Mouse (Mus musculus) liver, embryonic 12.5 days (tissue): ENCODE data around the gene Garem2. TPM values are rescaled to one million over a fixed set of nuclear protein-coding genes. Genes with fewer than 3 reads are reported as not detected.

ENCODE experiments used
- ATAC-seq: fragments of 200-750 bp; cut with Nextera tagmentation; 2 replicates; pipeline ENCODE4 v1.8.0; 2017; ENCODE audit warnings: moderate number of reproducible peaks, mild to moderate bottlenecking, moderate library complexity
- H3K27ac ChIP-seq: fragments of 300-500 bp; sonication (generic); 2 replicates; pipeline ENCODE4 v1.5.1; 2016; ENCODE audit warnings: mild to moderate bottlenecking
- H3K27me3 ChIP-seq: fragments of 300-500 bp; sonication (generic); replicated peaks from 2 replicates; pipeline ENCODE4 v1.6.1; 2016; ENCODE audit warnings: mild to moderate bottlenecking, moderate library complexity
- H3K36me3 ChIP-seq: fragments of 300-500 bp; sonication (generic); 2 replicates; pipeline ENCODE4 v1.6.1; 2016; ENCODE audit warnings: mild to moderate bottlenecking, moderate library complexity
- H3K4me1 ChIP-seq: fragments of 300-500 bp; sonication (generic); 2 replicates; pipeline ENCODE4 v1.6.1; 2016
- H3K4me2 ChIP-seq: fragments of 300-500 bp; sonication (generic); 2 replicates; pipeline ENCODE4 v1.6.1; 2016; ENCODE audit warnings: mild to moderate bottlenecking, moderate library complexity
- H3K4me3 ChIP-seq: fragments of 300-500 bp; sonication (generic); 2 replicates; pipeline ENCODE4 v1.5.1; 2016; ENCODE audit warnings: mild to moderate bottlenecking, moderate library complexity
- H3K9ac ChIP-seq: fragments of 300-500 bp; sonication (generic); 2 replicates; pipeline ENCODE4 v1.6.1; 2016; ENCODE audit warnings: mild to moderate bottlenecking, moderate library complexity
- H3K9me3 ChIP-seq: fragments of 300-500 bp; sonication (generic); replicated peaks from 2 replicates; pipeline ENCODE4 v1.6.1; 2016; ENCODE audit warnings: mild to moderate bottlenecking, moderate library complexity
- WGBS: fragments of 180-500 bp; shearing (Covaris S2); methylation state at CpG from one replicate; pipeline ENCODE4 v1.1.7; 2016; ENCODE audit not compliant: insufficient replicate concordance; 5-methylcytosine and 5-hydroxymethylcytosine counted together
- polyA plus RNA-seq: library from polyadenylated mRNA; unstranded; fragments of >200 nt; fragmentation: Nextera tagmentation; extraction: Ambion mirVana; gene quantifications from 2 replicates; pipeline ENCODE4 v1.2.1, GENCODE M21; 2016

Garem2 gene
- polyA plus RNA-seq, 1 experiment from 2014 or later: 0.08 TPM

DNA sequence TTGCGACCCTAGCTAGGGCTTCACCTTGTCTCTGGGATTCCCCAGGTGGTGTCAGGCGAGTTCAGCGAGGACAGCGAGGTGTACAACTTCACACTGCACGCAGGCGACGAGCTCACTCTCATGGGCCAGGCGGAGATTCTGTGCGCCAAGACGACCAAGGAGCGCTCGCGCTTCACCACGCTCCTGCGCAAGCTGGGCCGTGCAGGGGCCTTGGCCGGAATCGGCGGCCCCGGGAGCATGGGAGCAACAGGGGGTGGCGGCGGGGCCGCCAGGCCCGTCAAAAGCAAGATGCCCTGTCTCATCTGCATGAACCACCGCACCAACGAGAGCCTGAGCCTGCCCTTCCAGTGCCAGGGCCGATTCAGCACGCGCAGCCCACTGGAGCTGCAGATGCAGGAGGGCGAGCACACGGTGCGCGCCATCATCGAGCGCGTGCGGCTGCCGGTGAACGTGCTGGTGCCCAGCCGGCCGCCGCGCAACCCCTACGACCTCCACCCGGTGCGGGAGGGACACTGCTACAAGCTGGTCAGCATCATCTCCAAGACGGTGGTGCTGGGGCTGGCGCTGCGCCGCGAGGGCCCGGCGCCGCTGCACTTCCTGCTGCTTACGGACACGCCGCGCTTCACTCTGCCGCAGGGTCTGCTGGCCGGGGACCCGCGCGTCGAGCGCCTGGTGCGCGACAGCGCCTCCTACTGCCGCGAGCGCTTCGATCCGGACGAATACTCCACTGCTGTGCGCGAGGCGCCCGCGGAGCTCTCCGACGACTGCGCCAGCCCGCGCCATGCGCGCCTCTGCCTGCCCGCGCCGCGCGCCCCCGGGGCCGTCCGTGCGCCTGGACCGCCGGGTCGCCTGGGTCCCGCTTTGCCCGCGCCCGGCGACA is 9.2 kb downstream of the Garem2 start:
- Histone ChIP-seq H3K4me1 (peaks cover 31% of the 10 kb centered on the region), H3K4me2 (peak overlapping the region; percentile 77), H3K27me3 (peaks cover 77% of the 10 kb centered on the region), H3K36me3 (peaks cover 18% of the 10 kb centered on the region), H3K9me3 (no peaks in the 10 kb centered on the region), H3K27ac (no peak overlapping the region), H3K9ac (no peak overlapping the region), H3K4me3 (peak overlapping the region; percentile 52)
- under 1% methylated on average over 102 of the region's 103 CpGs for WGBS
- ATAC-seq: peak; percentile 35; the same call in 1 of the 2 replicates

DNA sequence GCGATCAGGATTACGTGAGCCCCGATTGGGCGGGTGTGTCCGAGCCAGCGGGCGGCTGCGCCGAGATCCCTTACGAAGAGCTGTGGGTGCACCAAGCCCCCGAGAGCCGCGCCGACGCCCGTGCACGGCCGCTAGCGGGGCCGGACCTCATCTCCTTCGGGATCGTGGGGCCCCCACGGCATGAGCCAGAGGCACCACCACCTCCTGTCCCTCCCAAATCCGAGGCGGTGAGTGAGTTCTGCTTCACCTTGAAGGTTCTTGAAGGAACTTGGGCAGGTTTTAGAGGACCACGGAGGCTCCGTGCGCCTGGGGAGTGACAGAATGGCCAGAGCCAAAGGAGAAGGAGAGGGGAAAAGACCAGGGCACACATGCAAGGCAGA is 9.8 kb downstream of the Garem2 start:
- Histone ChIP-seq H3K4me1 (peaks cover 31% of the 10 kb centered on the region), H3K9ac (no peak overlapping the region), H3K9me3 (no peaks in the 10 kb centered on the region), H3K4me3 (peak overlapping the region; percentile 52), H3K4me2 (peak overlapping the region; percentile 77), H3K27ac (no peak overlapping the region), H3K36me3 (peaks cover 25% of the 10 kb centered on the region), H3K27me3 (peaks cover 71% of the 10 kb centered on the region)
- ATAC-seq: no peak
- WGBS: 1% methylated on average over 28 of the region's 28 CpGs

DNA sequence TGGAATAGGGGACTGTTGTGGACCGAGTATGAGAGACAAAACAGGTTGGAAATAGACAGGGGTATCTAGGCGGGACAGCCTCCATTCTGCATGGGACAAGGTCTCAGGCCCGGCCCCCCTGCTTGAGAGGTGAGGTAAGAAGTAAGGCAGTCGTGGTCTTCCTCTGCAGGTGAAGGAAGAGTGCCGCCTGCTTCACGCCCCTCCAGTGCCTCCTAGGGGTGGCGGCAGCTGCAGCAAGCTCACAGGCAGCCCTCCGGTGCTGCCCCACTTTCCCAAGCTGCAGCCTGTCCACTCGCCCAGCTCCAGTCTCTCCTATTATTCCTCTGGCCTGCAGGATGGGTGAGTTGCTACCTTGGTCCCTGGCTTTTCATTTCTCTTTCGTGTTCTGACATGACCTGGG is 10.8 kb downstream of the Garem2 start:
- H3K36me3 ChIP-seq: peaks cover 34% of the 10 kb centered on the region
- no peak overlapping the region for H3K4me3 ChIP-seq
- H3K9me3 ChIP-seq: no peaks in the 10 kb centered on the region
- H3K4me1 ChIP-seq: peaks cover 23% of the 10 kb centered on the region
- no peak for ATAC-seq
- H3K4me2 ChIP-seq: no peak overlapping the region
- H3K27ac ChIP-seq: no peak overlapping the region
- H3K9ac ChIP-seq: no peak overlapping the region
- peaks cover 62% of the 10 kb centered on the region for H3K27me3 ChIP-seq
- 29% methylated on average over 10 of the region's 10 CpGs for WGBS

DNA sequence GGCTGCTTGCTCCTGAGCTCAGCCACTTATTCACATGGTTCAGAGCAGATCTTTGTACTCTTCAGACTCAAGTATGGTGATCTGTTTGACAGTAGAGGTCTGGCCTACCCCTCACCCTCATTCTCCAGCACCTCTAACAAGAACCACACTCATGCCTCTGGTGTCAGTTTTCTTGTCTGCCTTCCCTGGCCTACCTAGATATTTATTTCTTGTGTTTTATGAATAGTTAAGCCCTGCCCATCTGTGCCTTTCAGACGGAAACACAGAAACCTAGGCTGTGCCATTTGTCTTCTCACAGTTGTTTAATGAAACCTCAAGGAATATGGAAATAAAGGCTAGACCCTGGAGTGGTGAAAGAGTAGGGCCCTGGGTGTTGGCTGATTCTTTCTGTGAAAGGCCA is 13.1 kb downstream of the Garem2 start:
- 81% methylated on average over 1 of the region's 1 CpGs for WGBS
- Histone ChIP-seq H3K4me3 (no peak overlapping the region), H3K9ac (no peak overlapping the region), H3K27ac (no peak overlapping the region), H3K4me2 (no peak overlapping the region), H3K27me3 (peaks cover 39% of the 10 kb centered on the region), H3K9me3 (no peaks in the 10 kb centered on the region), H3K36me3 (peaks cover 57% of the 10 kb centered on the region), H3K4me1 (peaks cover 13% of the 10 kb centered on the region; the same call in 1 of the 2 replicates)
- no peak for ATAC-seq

DNA sequence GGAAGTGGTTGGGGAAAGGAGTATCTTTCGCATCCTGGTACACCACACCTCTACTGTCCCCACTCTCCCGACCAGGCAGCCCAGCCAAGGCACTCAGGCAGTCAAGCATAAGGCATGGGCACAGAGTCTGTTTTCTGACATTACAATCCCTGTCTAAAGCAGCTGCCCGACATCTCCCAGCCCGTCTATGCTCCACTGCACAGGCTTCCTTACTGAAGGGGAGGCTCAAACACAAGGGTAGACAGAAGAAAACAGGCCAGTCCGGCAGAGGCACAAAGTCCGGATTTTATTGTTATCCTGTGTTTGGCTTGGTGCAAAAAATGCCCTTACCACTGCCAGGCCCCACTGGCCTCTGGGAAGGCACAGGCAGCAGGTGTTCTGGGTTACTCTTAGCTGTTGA is 14.2 kb downstream of the Garem2 start:
- Histone ChIP-seq H3K27me3 (peaks cover 27% of the 10 kb centered on the region), H3K4me2 (no peak overlapping the region), H3K4me3 (no peak overlapping the region), H3K9ac (no peak overlapping the region), H3K36me3 (peaks cover 69% of the 10 kb centered on the region), H3K9me3 (no peaks in the 10 kb centered on the region), H3K27ac (no peak overlapping the region), H3K4me1 (peaks cover 7% of the 10 kb centered on the region; the same call in 1 of the 2 replicates)
- ATAC-seq: no peak
- WGBS: 86% methylated on average over 6 of the region's 6 CpGs

DNA sequence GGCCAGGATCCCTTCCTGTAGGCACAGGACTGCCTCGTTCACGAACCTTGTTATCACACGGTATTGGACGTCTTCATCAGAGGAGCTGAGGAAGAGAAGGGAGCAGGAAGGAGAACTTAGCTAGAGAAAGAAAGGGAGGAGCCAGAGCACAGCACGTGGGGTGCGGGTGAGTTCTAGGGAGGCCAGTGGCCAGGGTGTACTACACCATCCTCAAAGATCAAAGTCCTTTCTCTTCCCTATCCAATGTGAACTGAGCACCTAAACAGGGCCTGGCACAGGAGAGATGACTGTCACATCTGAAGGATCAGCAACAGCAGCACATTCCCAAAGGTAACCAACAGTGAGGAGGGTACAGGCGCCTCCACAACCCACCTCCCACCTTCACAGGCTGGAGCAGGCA is 15.1 kb downstream of the Garem2 start:
- Histone ChIP-seq H3K9me3 (no peaks in the 10 kb centered on the region), H3K4me3 (no peak overlapping the region), H3K4me2 (no peak overlapping the region), H3K27ac (no peak overlapping the region), H3K4me1 (no peaks in the 10 kb centered on the region), H3K9ac (no peak overlapping the region), H3K36me3 (peaks cover 78% of the 10 kb centered on the region), H3K27me3 (peaks cover 18% of the 10 kb centered on the region)
- ATAC-seq: no peak
- 75% methylated on average over 7 of the region's 7 CpGs for WGBS

DNA sequence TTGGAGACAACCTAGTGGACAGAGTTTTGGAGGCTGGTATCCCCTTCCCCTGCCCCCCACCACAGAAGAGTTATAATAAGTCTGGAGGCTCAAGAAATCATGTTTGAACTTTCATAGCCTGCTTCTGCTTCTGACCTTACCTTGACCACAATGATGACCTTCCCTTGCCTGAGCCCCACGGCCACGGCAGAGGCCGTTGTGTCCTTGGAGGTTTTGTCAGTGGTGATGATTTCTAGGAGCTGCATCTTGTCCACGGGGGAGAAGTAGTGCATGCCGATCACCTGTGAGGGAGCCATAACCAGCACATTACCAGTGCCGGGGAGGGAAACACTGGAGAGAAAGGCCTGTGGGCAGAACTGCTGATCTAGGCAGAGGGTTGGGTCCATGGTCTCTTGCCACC is 17.5 kb downstream of the Garem2 start:
- ATAC-seq: no peak
- Histone ChIP-seq H3K9me3 (no peaks in the 10 kb centered on the region), H3K36me3 (peaks cover 96% of the 10 kb centered on the region), H3K4me1 (no peaks in the 10 kb centered on the region), H3K27me3 (no peaks in the 10 kb centered on the region), H3K4me2 (no peak overlapping the region), H3K27ac (no peak overlapping the region), H3K9ac (no peak overlapping the region), H3K4me3 (no peak overlapping the region)
- 86% methylated on average over 6 of the region's 6 CpGs for WGBS

DNA sequence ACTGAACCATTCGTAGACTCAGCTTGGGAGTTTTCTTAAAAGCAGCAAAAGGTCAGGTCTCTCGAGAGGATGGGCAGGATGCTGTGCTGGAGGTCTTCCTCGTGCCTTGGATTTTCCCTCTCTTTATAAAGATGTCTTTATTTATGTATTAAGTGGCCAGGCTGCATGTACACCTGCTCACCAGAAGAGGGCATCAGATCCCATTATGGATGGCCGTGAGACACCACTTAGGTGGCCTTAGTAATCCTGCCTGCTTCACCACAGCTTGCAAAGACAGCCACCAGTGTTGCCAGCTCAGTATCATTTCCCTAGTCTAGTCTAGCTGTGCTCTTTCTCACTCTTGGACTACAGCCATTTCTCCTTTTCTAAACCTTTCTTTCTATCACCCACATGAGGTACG is 20.6 kb downstream of the Garem2 start:
- H3K36me3 ChIP-seq: peaks cover 98% of the 10 kb centered on the region
- H3K27ac ChIP-seq: no peak overlapping the region
- no peaks in the 10 kb centered on the region for H3K4me1 ChIP-seq
- no peak for ATAC-seq
- no peak overlapping the region for H3K4me2 ChIP-seq
- no peaks in the 10 kb centered on the region for H3K27me3 ChIP-seq
- H3K4me3 ChIP-seq: no peak overlapping the region
- no peaks in the 10 kb centered on the region for H3K9me3 ChIP-seq
- whole genome bisulfite sequencing: 53% methylated on average over 5 of the region's 5 CpGs
- H3K9ac ChIP-seq: no peak overlapping the region

DNA sequence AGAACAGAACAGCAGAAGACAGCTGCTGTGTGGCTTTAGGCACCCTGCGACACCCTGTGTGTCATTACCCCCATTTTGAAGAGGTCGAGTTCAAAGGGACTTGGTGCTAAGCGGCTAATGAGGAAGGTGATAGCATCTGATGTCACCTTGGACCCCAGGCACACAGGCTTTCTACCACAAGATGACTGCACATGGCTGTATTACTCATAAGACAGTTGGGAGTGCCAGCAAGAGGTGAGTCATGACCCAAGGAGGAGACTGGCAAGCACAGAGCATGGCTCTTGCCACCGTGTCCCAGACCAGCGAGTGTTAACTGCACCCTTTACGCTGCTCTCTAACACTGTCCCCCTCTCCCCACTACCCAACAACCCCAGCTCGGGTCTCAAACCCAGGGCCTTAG is 21.8 kb downstream of the Garem2 start:
- 83% methylated on average over 7 of the region's 7 CpGs for WGBS
- Histone ChIP-seq H3K9me3 (no peaks in the 10 kb centered on the region), H3K4me3 (no peak overlapping the region), H3K36me3 (peaks cover 93% of the 10 kb centered on the region), H3K27me3 (no peaks in the 10 kb centered on the region), H3K9ac (no peak overlapping the region), H3K27ac (no peak overlapping the region), H3K4me2 (no peak overlapping the region), H3K4me1 (no peaks in the 10 kb centered on the region)
- ATAC-seq: no peak

DNA sequence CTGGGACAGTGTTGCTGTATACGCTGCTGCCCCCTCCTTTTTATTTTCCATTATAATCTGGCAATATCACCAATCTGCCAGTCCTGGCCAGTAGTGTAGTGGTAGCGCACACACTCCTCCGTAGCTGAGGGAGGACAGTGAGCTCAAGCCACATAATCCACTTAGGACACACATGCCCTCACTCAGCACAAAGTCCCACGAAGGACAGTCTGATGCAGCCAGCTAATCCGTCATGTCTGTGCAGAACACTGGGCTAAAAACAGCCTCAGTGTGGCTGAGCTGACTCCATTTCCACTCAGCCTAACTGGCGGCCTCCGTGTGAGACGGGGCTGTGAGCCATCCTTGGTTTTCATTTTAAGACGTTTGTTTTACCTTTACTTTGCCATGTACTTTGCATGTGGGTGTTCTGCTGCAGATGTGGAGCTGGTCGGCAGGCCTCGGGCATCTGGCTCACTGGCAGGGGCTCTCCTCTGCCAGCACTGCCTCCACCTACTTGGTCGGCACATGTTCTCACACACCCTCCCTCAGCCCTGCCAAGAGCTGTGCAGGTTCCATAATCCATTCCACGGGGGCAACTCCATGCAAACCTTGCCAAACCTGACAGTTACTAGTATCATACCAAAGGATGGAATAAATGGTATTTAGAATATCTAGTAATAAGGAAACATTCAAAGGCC is 23.1 kb downstream of the Garem2 start:
- H3K9me3 ChIP-seq: no peaks in the 10 kb centered on the region
- no peak overlapping the region for H3K4me2 ChIP-seq
- ATAC-seq: no peak
- no peak overlapping the region for H3K27ac ChIP-seq
- WGBS: 84% methylated on average over 13 of the region's 13 CpGs
- H3K4me1 ChIP-seq: no peaks in the 10 kb centered on the region
- H3K4me3 ChIP-seq: no peak overlapping the region
- H3K27me3 ChIP-seq: no peaks in the 10 kb centered on the region
- no peak overlapping the region for H3K9ac ChIP-seq
- peaks cover 93% of the 10 kb centered on the region for H3K36me3 ChIP-seq

DNA sequence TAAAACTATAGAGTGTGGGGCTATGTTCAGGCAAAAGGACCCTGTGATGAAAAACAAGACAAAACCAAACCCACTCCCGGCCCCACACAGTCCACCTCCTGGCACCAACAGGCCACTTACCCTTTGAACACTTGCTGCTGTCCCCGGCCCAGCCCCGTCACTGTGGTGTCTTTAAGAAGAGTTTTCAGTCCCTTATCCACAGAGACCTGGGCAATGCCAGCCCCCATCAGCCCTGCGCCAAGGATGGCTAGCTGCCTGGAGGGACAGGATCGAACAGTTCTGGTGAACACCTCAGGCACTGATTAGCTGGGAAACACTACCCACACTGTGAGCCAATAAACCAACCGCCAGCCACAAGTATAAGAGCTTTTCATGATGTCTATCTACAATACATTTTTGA is 23.7 kb downstream of the Garem2 start:
- WGBS: 85% methylated on average over 6 of the region's 6 CpGs
- Histone ChIP-seq H3K9ac (no peak overlapping the region), H3K4me2 (no peak overlapping the region), H3K36me3 (peaks cover 93% of the 10 kb centered on the region), H3K4me1 (no peaks in the 10 kb centered on the region), H3K27me3 (no peaks in the 10 kb centered on the region), H3K27ac (no peak overlapping the region), H3K9me3 (no peaks in the 10 kb centered on the region), H3K4me3 (no peak overlapping the region)
- no peak for ATAC-seq

DNA sequence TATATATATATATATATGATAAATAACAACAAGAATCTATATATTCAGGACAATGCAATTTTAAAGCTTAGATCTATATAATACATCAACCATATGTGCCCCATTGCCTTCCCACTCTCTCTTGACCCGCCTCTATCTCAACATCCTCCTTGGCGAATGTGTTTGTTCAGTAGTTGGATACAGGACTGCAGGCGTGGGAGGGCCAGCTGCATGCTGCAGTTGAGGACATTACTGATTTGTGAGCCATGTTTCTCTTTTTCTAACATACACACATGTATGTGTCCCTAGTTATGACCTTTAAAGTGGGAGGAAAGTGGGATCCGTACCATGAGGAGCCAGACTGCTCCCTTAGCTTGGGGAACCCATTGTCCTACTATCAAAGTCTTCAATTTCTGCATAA is 26.3 kb downstream of the Garem2 start:
- H3K9ac ChIP-seq: no peak overlapping the region
- peaks cover 92% of the 10 kb centered on the region for H3K36me3 ChIP-seq
- no peaks in the 10 kb centered on the region for H3K27me3 ChIP-seq
- no peak overlapping the region for H3K4me2 ChIP-seq
- no peak overlapping the region for H3K4me3 ChIP-seq
- H3K27ac ChIP-seq: no peak overlapping the region
- H3K4me1 ChIP-seq: no peaks in the 10 kb centered on the region
- WGBS: 87% methylated on average over 4 of the region's 4 CpGs
- H3K9me3 ChIP-seq: no peaks in the 10 kb centered on the region
- no peak for ATAC-seq
